Mouse (Mus musculus): Measurements from ENCODE around the gene Saa4.
"Not testable (repeated sequence)": the region's sequence is repeated elsewhere in the genome, so short reads cannot be mapped to it uniquely, and the experiment has no call there.

The Saa4 gene

GRCm38 (mm10) chr7:46715600-46715999, 16.8 kb downstream of the Saa4 start, which contains the start of gene Saa3:
Gene Saa3 (minus strand): TSS chr7:46715700.
- DNase-seq = no peak

- peak; percentile 78 for DNase-seq
Observed at GRCm38 (mm10) chr7:46714518-46714917, 17.9 kb downstream of the Saa4 start.

GRCm38 (mm10) chr7:46712250-46712649, 20.2 kb downstream of the Saa4 start:
- peak; percentile 12 for DNase-seq

- DNase-seq = peak; percentile 92
Observed at GRCm38 (mm10) chr7:46710390-46710844, 22.0 kb downstream of the Saa4 start, which contains the start of gene Saal1. Gene Saal1 (minus strand): TSS chr7:46710680.

GRCm38 (mm10) chr7:46700521-46701025, 31.8 kb downstream of the Saa4 start:
- DNase-seq = no peak

GRCm38 (mm10) chr7:46696754-46697153, 35.6 kb downstream of the Saa4 start:
- DNase-seq = no peak

- DNase-seq = peak; percentile 39
Observed at GRCm38 (mm10) chr7:46686827-46687226, 45.6 kb downstream of the Saa4 start.

- DNase-seq = no peak
Observed at GRCm38 (mm10) chr7:46680732-46681131, 51.7 kb downstream of the Saa4 start.

GRCm38 (mm10) chr7:46679044-46679443, 53.4 kb downstream of the Saa4 start:
- DNase-seq = not testable (repeated sequence)

GRCm38 (mm10) chr7:46678417-46678816, 54.0 kb downstream of the Saa4 start:
- DNase-seq = no peak
